Mouse (Mus musculus): ENCODE measurements around the gene Sco1. TPM values are rescaled to one million over a fixed set of nuclear protein-coding genes. Genes with fewer than 3 reads are reported as not detected.

The Sco1 gene
- polyA plus RNA-seq, 1 experiment from 2014 or later, result 20.3 TPM

DNA sequence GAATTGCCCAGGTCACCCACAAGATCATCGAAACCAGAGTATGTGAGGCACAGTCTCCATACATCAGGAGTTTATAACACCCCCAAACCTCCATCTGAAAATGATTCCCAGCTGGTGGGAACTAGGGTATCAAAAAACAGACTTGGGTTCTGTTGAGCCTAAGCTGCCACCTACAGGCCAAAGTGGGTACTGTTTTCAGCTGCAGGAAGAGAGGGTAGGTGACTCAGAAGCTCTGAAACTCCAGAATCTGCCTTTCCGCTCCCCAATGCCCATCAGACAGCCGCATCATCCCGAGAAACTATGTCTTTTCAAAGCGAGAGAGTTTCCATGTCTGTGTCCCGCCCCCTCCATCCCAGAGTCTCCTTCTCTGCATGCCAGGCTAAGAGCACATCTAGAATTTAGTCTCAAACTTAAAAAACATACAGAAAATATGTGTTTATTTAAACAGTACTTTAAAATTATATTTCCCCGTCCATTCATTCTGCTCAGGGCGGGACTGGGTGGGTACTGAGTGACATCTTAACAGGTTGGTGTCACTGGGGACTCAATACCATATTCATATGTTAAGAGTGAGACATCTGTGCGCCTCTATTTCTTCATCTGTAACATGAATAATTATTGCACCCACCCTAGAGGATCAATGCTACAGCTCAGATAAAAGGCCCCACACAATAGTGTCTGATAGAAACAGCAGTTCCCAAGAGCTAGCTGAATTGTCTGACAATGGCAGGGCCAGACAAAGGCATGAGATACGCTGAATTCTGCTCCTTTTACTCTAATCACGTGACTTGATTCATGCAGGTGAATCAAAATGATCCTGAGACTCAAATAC lies 59.8 kb downstream of the Sco1 start:
- H3K4me2 ChIP-seq, result no peak overlapping the region
- H3K4me3 ChIP-seq (ENCODE audit: low read depth, low read length), result no peak overlapping the region
- H3K9ac ChIP-seq (ENCODE audit: low read depth, low read length), result no peak overlapping the region
- 23% methylated on average over 11 of the region's 11 CpGs for WGBS
- H3K9me3 ChIP-seq (ENCODE audit: control insufficient read depth, low read length), result no peaks in the 10 kb centered on the region
- H3K4me1 ChIP-seq (replicated peaks; ENCODE audit: control insufficient read depth, insufficient read depth, low read length), result no peaks in the 10 kb centered on the region
- H3K27me3 ChIP-seq (replicated peaks; ENCODE audit: control insufficient read depth, insufficient read depth, low read length), result no peaks in the 10 kb centered on the region
- DNase-seq (ENCODE audit: low spot score) (no peak), ATAC-seq (replicated peaks; ENCODE audit: low FRiP score) (no peak)
- H3K36me3 ChIP-seq (ENCODE audit: control insufficient read depth, insufficient read depth, low read length), result no peaks in the 10 kb centered on the region
- H3K27ac ChIP-seq (ENCODE audit: low read depth, low read length), result no peak overlapping the region

- Histone ChIP-seq H3K4me1 (replicated peaks; ENCODE audit: control insufficient read depth, insufficient read depth, low read length) (no peaks in the 10 kb centered on the region), H3K27ac (ENCODE audit: low read depth, low read length) (no peak overlapping the region), H3K4me2 (no peak overlapping the region), H3K27me3 (replicated peaks; ENCODE audit: control insufficient read depth, insufficient read depth, low read length) (no peaks in the 10 kb centered on the region), H3K9ac (ENCODE audit: low read depth, low read length) (no peak overlapping the region), H3K9me3 (ENCODE audit: control insufficient read depth, low read length) (no peaks in the 10 kb centered on the region), H3K36me3 (ENCODE audit: control insufficient read depth, insufficient read depth, low read length) (no peaks in the 10 kb centered on the region), H3K4me3 (ENCODE audit: low read depth, low read length) (no peak overlapping the region)
- DNase-seq (ENCODE audit: low spot score) (peak; percentile 53), ATAC-seq (replicated peaks; ENCODE audit: low FRiP score) (no peak)
- WGBS, result 38% methylated on average over 11 of the region's 11 CpGs
These were observed 60.4 kb downstream of the Sco1 start for GRCm38 (mm10) chr11:67112851-67113202.

- Histone ChIP-seq H3K36me3 (ENCODE audit: control insufficient read depth, insufficient read depth, low read length) (no peaks in the 10 kb centered on the region), H3K4me3 (ENCODE audit: low read depth, low read length) (no peak overlapping the region), H3K27ac (ENCODE audit: low read depth, low read length) (no peak overlapping the region), H3K4me2 (no peak overlapping the region), H3K4me1 (replicated peaks; ENCODE audit: control insufficient read depth, insufficient read depth, low read length) (no peaks in the 10 kb centered on the region), H3K9ac (ENCODE audit: low read depth, low read length) (no peak overlapping the region), H3K27me3 (replicated peaks; ENCODE audit: control insufficient read depth, insufficient read depth, low read length) (no peaks in the 10 kb centered on the region), H3K9me3 (ENCODE audit: control insufficient read depth, low read length) (no peaks in the 10 kb centered on the region)
- no peak for DNase-seq (ENCODE audit: low spot score)
- ATAC-seq (replicated peaks; ENCODE audit: low FRiP score), result no peak
- 79% methylated on average over 6 of the region's 6 CpGs for WGBS
These were observed 60.9 kb downstream of the Sco1 start for GRCm38 (mm10) chr11:67113381-67113780.

DNA sequence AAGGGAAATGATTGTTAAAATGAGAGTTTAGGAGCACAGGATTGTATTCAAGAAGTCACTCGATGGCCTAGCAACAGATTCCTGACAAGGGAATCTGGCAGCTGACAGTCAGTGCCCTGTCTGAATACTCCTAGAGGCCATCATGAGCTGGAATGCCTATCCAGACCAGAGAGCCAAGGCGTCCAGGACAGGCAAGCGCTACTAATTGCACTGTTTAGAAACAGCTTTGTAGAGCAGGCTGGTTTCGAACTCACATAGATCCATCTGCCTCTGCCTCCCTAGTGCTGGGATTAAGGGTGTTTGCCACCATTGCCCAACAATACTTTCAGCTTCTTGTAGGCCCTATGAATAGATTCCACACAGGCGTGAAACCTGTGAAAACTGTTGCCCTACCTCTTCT lies 61.8 kb downstream of the Sco1 start:
- ATAC-seq (replicated peaks; ENCODE audit: low FRiP score), result no peak
- Histone ChIP-seq H3K27me3 (replicated peaks; ENCODE audit: control insufficient read depth, insufficient read depth, low read length) (no peaks in the 10 kb centered on the region), H3K27ac (ENCODE audit: low read depth, low read length) (no peak overlapping the region), H3K36me3 (ENCODE audit: control insufficient read depth, insufficient read depth, low read length) (no peaks in the 10 kb centered on the region), H3K4me3 (ENCODE audit: low read depth, low read length) (no peak overlapping the region), H3K4me1 (replicated peaks; ENCODE audit: control insufficient read depth, insufficient read depth, low read length) (no peaks in the 10 kb centered on the region), H3K9ac (ENCODE audit: low read depth, low read length) (no peak overlapping the region), H3K9me3 (ENCODE audit: control insufficient read depth, low read length) (no peaks in the 10 kb centered on the region), H3K4me2 (no peak overlapping the region)
- DNase-seq (ENCODE audit: low spot score), result no peak
- 90% methylated on average over 5 of the region's 5 CpGs for WGBS

DNA sequence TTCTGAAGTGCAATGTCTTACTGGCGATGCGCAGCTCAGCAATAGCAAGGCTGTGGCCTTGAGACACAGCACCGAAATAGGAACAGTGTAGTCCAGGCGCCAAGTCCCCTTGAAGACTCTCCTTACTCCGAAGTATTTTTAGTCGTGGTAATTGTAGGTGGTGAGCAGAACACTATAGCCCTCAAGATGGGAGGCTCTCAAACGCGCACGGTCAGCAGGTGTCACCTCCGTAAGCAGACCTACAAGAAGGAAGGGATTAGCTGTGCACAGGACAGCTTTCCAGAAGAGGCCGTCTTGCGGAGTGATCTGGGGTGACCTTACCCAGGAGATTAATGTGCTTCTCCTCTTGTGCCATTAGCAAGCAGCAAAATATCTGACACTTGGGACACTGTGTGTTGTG lies 62.4 kb downstream of the Sco1 start:
- ATAC-seq (replicated peaks; ENCODE audit: low FRiP score), result no peak
- WGBS, result 81% methylated on average over 12 of the region's 12 CpGs

More for the DNA sequence above, 62.4 kb downstream of the Sco1 start:
- Histone ChIP-seq H3K4me1 (replicated peaks; ENCODE audit: control insufficient read depth, insufficient read depth, low read length) (no peaks in the 10 kb centered on the region), H3K27me3 (replicated peaks; ENCODE audit: control insufficient read depth, insufficient read depth, low read length) (no peaks in the 10 kb centered on the region), H3K27ac (ENCODE audit: low read depth, low read length) (no peak overlapping the region), H3K4me2 (no peak overlapping the region), H3K4me3 (ENCODE audit: low read depth, low read length) (no peak overlapping the region), H3K9me3 (ENCODE audit: control insufficient read depth, low read length) (no peaks in the 10 kb centered on the region), H3K36me3 (ENCODE audit: control insufficient read depth, insufficient read depth, low read length) (no peaks in the 10 kb centered on the region), H3K9ac (ENCODE audit: low read depth, low read length) (no peak overlapping the region)
- DNase-seq (ENCODE audit: low spot score), result no peak

Small RNA genes lying within 50 kb of the gene (microRNA-seq; reads per million reads assigned to microRNA genes)
- not detected for gene Mir6923 (ENCODE audit: borderline number of aligned reads)

Other genes starting within 250 kb of the Sco1 start
- 0.09 and 0.37 TPM in 2 replicates for gene Pirt, start 140.7 kb upstream of the Sco1 start, polyA plus RNA-seq (2014; fragmentation: Nextera tagmentation; extraction: Ambion mirVana)
- gene Tmem238l, start 96.0 kb upstream of the Sco1 start, polyA plus RNA-seq (2014; fragmentation: Nextera tagmentation; extraction: Ambion mirVana), result not detected in 2 replicates
- gene Tmem220, start 27.5 kb upstream of the Sco1 start, polyA plus RNA-seq (2014; fragmentation: Nextera tagmentation; extraction: Ambion mirVana), result 1.8 and 1.9 TPM in 2 replicates
- gene Adprm, start 76 bp upstream of the Sco1 start, polyA plus RNA-seq (2014; fragmentation: Nextera tagmentation; extraction: Ambion mirVana), result 17.0 and 18.5 TPM in 2 replicates
- gene Myh3, start 25.6 kb downstream of the Sco1 start, polyA plus RNA-seq (2014; fragmentation: Nextera tagmentation; extraction: Ambion mirVana), result 0.38 and 0.78 TPM in 2 replicates
- gene Myh2, start 118.4 kb downstream of the Sco1 start, polyA plus RNA-seq (2014; fragmentation: Nextera tagmentation; extraction: Ambion mirVana), result not detected in 2 replicates
- gene Myh1, start 147.4 kb downstream of the Sco1 start, polyA plus RNA-seq (2014; fragmentation: Nextera tagmentation; extraction: Ambion mirVana), result 0.07 and 0.13 TPM in 2 replicates
- gene Myh4, start 185.4 kb downstream of the Sco1 start, polyA plus RNA-seq (2014; fragmentation: Nextera tagmentation; extraction: Ambion mirVana), result not detected in 2 replicates
- gene Myh8, start 224.5 kb downstream of the Sco1 start, polyA plus RNA-seq (2014; fragmentation: Nextera tagmentation; extraction: Ambion mirVana), result 0.13 TPM in 1 of 2 replicates, not detected in the other